Mouse (Mus musculus) ovary, postnatal 36 days (tissue): ENCODE results near the gene Gpr85.

Experiments
- DNase-seq: peaks from one replicate; pipeline ENCODE4 v3.0.0; 2022; ENCODE audit warnings: low spot score, mixed read lengths

Gene Gpr85

GRCm38 (mm10) chr6:13812157-13812556, 27.6 kb downstream of the Gpr85 start:
- no peak for DNase-seq

GRCm38 (mm10) chr6:13800071-13800470, 39.7 kb downstream of the Gpr85 start:
- DNase-seq, result no peak

- no peak for DNase-seq
These were observed 42.4 kb downstream of the Gpr85 start for GRCm38 (mm10) chr6:13797389-13797788.
